Mouse (Mus musculus) adrenal gland, adult 8-10 months (tissue): ENCODE data around the gene Pi4k2b. TPM values are rescaled to one million over a fixed set of nuclear protein-coding genes. Genes with fewer than 3 reads are reported as not detected.
"Not testable (repeated sequence)": the region's sequence is repeated elsewhere in the genome, so short reads cannot be mapped to it uniquely, and the experiment has no call there.

ENCODE experiments used
- DNase-seq: peaks from one replicate; pipeline ENCODE4 v3.0.0; 2022
- total RNA-seq, 4 experiments: library from RNA; stranded (reverse); gene quantifications; 2 replicates each; pipeline ENCODE4 v1.2.4; 2022

The Pi4k2b gene
- total RNA-seq = 10 to 100 TPM in 1 of 4 experiments, 1 to 10 TPM in 3; 7.2 to 12.3 (median 8.7) TPM

- peak; percentile 67 for DNase-seq
Measured at GRCm38 (mm10) chr5:52741391-52742111, at the start of gene Pi4k2b. Pi4k2b (plus strand) TSS chr5:52741574.

GRCm38 (mm10) chr5:52697291-52697690 is 44.1 kb upstream of the Pi4k2b start:
- no peak for DNase-seq

- not testable (repeated sequence) for DNase-seq
Measured at GRCm38 (mm10) chr5:52697882-52698440, 43.4 kb upstream of the Pi4k2b start.

- DNase-seq = no peak
Measured at GRCm38 (mm10) chr5:52704562-52704961, 36.8 kb upstream of the Pi4k2b start.

- no peak for DNase-seq
Measured at GRCm38 (mm10) chr5:52712704-52713103, 28.7 kb upstream of the Pi4k2b start.

- DNase-seq = no peak
Measured at GRCm38 (mm10) chr5:52716742-52717448, 24.5 kb upstream of the Pi4k2b start.

GRCm38 (mm10) chr5:52721003-52721402 is 20.4 kb upstream of the Pi4k2b start:
- DNase-seq = no peak

- DNase-seq = no peak
Measured at GRCm38 (mm10) chr5:52727747-52728146, 13.6 kb upstream of the Pi4k2b start.

- no peak for DNase-seq
Measured at GRCm38 (mm10) chr5:52732811-52733210, 8.6 kb upstream of the Pi4k2b start.

GRCm38 (mm10) chr5:52736046-52736445 is 5.3 kb upstream of the Pi4k2b start:
- no peak for DNase-seq

- DNase-seq = peak; percentile 13
Measured at GRCm38 (mm10) chr5:52742112-52742813, 889 bp downstream of the Pi4k2b start.

- no peak for DNase-seq
Measured at GRCm38 (mm10) chr5:52743231-52743630, 1.9 kb downstream of the Pi4k2b start.

GRCm38 (mm10) chr5:52746920-52747319 is 5.5 kb downstream of the Pi4k2b start:
- DNase-seq = no peak

- DNase-seq = no peak
Measured at GRCm38 (mm10) chr5:52748732-52749131, 7.4 kb downstream of the Pi4k2b start.

- no peak for DNase-seq
Measured at GRCm38 (mm10) chr5:52753146-52753545, 11.8 kb downstream of the Pi4k2b start.

- DNase-seq = no peak
Measured at GRCm38 (mm10) chr5:52754196-52754595, 12.8 kb downstream of the Pi4k2b start.

- DNase-seq = no peak
Measured at GRCm38 (mm10) chr5:52755337-52755736, 14.0 kb downstream of the Pi4k2b start.

- DNase-seq = no peak
Measured at GRCm38 (mm10) chr5:52755989-52756388, 14.6 kb downstream of the Pi4k2b start.

- no peak for DNase-seq
Measured at GRCm38 (mm10) chr5:52762586-52762985, 21.2 kb downstream of the Pi4k2b start.

GRCm38 (mm10) chr5:52774267-52774666 is 32.9 kb downstream of the Pi4k2b start:
- DNase-seq = no peak

- DNase-seq = no peak
Measured at GRCm38 (mm10) chr5:52775237-52775636, 33.9 kb downstream of the Pi4k2b start, which contains the start of gene Zcchc4. Zcchc4 (plus strand) TSS chr5:52775409.

GRCm38 (mm10) chr5:52776466-52777354 is 35.3 kb downstream of the Pi4k2b start:
- not testable (repeated sequence) for DNase-seq
